Mouse (Mus musculus) ES-E14 (cell line): ENCODE measurements around the gene Ulbp1.

Source experiments
- CHD2 ChIP-seq: IDR thresholded peaks from 2 replicates; pipeline ENCODE4 v1.6.1; 2014; ENCODE audit warnings: mild to moderate bottlenecking, low read depth, low read length, inconsistent platforms
- HCFC1 ChIP-seq: IDR thresholded peaks from 2 replicates; pipeline ENCODE4 v1.6.1; 2012; ENCODE audit warnings: low read length, inconsistent platforms, borderline replicate concordance; ENCODE audit not compliant: insufficient read depth
- MAFK ChIP-seq: IDR thresholded peaks from 2 replicates; pipeline ENCODE4 v1.6.1; 2014; ENCODE audit warnings: mild to moderate bottlenecking, low read depth, low read length, inconsistent platforms; ENCODE audit not compliant: insufficient read depth
- ZC3H11A ChIP-seq: IDR thresholded peaks from 2 replicates; pipeline ENCODE4 v1.6.1; 2012; ENCODE audit warnings: low read depth, mild to moderate bottlenecking, inconsistent platforms, low read length, borderline replicate concordance
- ZNF384 ChIP-seq: IDR thresholded peaks from 2 replicates; pipeline ENCODE4 v1.6.1; 2012; ENCODE audit warnings: low read depth, low read length, inconsistent platforms

GRCm38 (mm10) chr10:7483650-7484049, 10.2 kb upstream of the Ulbp1 start:
- TF ChIP-seq MAFK (no peak), ZNF384 (no peak), HCFC1 (no peak), CHD2 (no peak), ZC3H11A (no peak)
